Mouse (Mus musculus): Measurements from ENCODE around the gene Nampt. TPM values are rescaled to one million over a fixed set of nuclear protein-coding genes. Genes with fewer than 3 reads are reported as not detected.
"Not testable (repeated sequence)": the region's sequence is repeated elsewhere in the genome, so short reads cannot be mapped to it uniquely, and the experiment has no call there.

The Nampt gene
- total RNA-seq, 2 experiments from 2014 or later, result 30.9 to 34.4 TPM

DNA sequence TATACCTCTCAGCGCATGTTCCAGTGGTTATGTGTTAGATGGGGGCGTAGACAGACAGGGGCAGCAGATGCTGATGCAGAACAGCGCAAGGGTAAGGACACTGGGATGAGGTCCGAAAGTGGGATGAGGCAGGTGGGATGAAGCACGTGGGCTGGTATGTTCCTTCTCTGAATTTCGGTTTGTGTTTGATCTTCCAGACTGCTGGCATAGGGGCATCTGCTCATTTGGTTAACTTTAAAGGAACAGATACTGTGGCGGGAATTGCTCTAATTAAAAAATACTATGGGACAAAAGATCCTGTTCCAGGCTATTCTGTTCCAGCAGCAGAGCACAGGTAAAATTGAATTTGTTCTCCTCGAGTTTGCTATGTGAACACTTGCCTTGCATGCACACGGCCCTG is 19.6 kb downstream of the Nampt start:
- no peak for DNase-seq (ENCODE audit: low spot score in 2 of 2)

DNA sequence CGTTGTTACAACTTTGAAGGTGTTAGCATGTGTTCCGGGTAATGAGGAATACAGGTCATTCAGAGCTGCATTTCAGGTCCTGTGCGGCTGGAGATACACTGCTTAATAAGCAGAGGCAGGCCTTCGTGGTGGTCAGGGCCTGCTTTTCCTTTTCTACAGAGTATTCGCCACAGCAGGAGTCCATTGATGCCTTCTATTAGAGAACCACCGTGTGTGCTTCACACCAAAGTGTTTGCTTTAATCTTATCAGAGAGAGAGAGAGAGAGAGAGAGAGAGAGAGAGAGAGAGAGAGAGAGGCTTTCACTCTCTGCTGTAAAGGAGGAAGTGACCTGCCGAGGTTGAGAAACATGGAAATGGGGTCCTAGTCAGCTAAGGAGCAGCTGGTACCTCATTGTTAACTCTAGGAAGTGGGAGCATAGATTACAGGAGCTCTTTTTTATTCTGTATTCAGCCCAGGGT is 22.1 kb downstream of the Nampt start:
- DNase-seq (ENCODE audit: low spot score in 2 of 2), result no peak

DNA sequence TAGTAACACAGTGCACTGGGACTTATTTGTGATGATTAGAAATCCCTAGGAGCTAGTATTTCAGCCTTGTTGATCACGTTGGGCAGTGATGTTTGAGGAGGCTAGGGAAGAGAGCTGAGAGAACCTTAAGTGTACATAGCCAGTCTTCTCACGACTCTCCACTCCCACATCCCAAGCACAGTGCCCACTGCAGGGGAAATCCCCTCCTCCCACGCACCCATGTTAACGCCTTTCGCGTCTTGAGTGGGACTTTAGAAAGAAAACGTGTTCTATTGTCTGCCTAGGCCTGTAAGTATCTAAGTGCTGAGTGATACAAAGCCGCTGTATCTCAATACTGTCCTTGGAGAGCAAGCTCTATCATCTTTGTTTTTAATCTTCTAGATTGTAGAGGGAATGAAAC is 27.0 kb downstream of the Nampt start:
- no peak for DNase-seq (ENCODE audit: low spot score in 2 of 2)

DNA sequence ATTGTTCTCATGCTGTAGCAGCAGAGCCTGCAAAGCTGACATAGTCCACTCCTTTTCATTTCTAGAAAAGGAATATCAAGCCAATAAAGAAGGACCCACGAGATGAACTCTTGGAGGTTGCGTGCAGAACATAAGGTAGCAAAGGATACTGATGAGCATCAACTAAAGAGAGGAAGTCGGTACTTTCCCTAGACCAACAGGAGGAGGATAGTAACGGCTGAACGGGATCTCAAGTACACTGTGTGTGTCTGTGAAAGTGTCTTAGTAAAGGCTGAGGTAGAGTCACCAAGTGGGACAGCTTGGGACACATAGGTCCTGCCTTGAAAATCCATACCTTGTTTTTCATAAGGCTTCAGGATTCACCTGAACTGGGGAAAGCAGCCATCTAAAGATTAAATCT is 34.4 kb downstream of the Nampt start:
- no peak for DNase-seq (ENCODE audit: low spot score in 2 of 2)

DNA sequence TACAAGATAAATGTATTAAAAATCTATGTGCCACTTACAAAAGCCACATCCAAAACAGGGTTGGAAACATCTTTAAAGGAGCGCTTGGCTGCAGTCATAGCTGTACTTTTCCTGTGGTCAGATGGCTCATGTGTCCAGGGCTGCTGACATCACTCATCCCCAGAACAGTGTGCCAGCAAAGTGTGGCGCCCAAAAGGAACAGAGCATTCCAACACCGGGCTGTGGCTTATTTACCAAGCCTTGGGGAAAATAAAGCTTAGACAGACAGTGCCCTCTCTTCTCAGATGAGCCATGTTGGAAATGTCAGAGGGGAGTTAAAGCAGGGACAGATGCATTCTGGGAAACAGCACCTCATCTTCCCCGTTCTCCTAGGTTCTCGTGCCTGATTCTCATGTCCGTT is 35.5 kb downstream of the Nampt start:
- DNase-seq (ENCODE audit: low spot score in 2 of 2), result no peak

DNA sequence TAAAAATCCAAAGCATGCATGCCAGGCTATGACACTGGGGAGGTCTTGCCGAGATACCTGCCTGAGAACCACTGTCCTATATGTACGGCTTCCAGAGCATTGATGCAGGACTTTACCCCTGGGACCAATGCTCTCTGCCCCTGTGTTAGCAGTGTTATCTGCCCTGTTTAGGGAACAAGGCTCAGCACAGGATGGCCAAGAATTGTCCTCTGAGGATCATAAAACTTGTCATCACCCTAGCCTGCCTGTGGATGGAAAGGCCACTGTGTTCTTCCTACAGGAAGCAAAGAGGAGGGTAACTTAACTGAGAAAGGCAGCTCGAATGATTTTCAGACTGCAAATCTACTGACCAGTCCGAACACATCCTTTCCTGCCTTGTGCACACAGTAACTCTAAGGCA is 36.1 kb downstream of the Nampt start:
- no peak for DNase-seq (ENCODE audit: low spot score in 2 of 2)

DNA sequence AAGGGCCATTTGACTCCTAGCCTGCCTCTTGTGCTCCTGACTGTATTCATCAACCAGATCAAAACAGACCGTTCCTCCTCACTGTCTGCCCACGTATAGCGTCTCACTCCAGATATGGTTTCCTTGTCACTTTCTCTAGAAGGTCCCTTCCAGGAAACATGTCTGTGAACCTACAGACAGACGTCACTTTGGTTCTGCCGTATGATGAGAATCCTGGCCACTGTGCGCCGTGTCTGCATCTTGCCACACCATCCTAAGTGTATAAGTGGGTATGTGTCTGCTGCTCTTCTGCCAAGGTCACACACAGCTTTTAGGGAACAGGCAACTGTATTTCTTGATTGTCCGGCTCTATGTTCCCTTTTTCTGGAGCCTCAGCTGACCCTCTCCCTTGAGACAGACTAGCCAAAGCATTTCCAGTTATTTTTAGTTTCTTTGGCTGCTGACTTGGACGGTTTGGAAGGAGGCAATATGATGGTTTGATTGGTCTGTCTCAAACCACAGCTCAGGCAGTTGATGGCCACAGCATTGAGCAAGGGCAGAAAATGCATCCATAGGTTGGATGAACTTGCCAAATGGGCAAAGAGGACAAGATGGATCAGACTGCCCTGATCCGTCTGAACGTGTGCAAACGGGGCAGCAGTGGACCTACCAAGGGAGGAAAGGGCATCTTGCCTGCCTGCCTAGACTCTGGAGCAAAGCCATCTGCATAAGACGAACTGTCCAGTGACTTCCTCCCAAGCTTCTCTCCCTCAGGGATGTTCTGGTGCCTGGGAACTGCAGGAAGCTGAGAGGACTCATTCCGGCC is 37.6 kb downstream of the Nampt start:
- DNase-seq (ENCODE audit: low spot score in 2 of 2), result no peak

DNA sequence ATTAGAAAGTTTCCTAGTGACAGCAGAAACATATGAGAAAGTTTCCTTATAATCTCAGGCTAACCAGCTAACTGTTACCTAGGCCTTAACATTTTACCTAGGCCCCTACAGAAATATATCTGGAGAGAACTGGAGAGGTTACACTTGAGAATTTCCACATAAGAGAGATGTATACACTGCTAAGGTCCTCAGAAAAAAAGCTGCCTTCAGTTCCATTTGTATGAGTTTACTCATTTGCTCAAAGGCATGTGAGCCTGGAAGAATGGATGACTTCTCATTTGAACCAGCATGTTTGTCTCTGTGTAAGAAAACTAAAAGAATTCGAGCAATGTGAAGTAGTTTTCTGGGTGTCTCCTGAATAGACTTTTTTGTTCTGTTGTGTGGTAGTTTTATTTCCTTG is 39.1 kb downstream of the Nampt start:
- no peak for DNase-seq (ENCODE audit: low spot score in 2 of 2)

DNA sequence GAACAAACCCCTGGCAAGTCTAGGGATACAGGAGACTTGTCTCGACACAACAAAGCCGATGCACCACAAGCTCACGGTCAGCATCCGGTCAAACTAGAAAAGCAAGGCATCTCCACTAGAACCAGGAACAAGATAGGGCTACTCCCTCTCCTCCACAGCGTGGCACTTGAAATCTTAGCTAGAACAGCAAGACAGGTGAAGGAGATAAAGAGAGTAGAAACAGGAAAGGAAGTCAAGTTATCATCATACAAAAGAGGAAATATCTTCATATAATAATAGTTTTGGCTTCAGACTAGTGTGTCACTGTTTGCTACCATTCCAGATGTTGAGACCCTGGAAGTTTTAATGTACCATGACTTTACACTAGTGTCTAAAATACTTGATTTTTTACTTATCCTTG is 41.5 kb downstream of the Nampt start:
- DNase-seq (ENCODE audit: low spot score in 2 of 2), result no peak

DNA sequence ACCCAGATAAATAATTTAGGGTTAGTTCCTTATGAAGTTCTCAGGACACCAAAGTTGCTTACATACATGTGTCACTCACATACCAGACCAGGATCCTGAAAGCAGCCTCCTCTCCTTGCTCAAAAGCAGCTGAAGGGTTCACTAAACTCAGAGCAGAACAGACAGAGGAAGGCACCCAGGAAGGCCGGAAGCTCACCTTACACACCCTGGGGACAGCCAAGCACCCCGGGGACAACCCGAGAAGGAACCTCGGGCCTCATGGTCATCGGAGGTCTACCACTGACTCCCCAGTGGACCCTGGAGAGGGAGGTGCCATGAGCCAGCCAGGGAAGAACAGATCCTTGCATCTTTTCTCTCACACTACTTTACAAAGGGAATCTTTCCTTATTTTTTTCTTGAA is 51.5 kb downstream of the Nampt start:
- DNase-seq (ENCODE audit: low spot score in 2 of 2), result no peak

DNA sequence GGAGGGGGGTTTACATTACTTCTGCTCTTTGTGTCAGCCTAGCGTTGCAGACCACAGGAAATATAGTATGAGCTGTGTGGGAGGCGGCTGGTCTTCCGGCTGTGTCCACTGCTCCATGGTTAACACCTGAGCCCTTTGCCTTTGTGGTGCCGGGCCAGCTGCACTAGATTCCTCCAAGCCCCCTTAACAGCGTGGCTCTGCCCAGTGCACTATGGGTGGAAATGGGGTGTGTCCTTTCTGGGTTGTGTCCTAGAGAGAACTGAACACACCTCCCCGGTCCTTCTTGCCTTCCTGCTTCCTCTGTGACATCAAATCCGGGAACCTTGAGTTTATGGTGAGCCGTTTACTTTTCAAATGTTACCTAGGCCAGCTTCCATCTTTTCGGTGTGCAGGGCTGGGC is 58.2 kb downstream of the Nampt start:
- no peak for DNase-seq (ENCODE audit: low spot score in 2 of 2)

DNA sequence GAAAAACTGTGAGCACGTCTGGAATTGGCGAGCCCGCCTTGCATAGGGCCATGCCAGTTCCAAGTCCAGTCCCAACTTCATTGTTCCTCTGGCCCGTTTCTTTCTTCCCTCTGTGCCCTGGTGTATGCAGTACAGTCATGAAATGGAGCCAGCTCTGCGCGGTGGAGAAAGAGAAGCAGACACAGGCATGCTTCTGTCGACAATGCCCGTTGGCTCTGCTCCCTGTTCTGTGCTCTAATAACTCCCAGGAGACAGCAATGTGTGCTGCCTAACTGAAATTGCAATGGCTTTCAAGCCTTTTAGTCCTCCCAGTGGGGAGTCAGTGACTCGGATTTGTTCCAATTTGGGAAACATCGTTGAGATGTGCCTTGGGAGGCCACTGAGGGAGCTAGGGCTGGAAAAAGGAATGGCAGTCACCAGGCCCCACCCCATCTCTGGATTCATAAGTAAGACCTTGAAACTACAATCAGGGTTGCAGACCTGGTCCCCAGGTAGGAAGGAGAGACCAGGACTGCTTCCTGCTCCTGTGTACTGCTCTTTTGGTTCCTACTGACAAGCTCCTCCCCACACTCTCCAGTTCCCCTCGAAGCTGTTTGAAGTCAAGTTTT is 58.7 kb downstream of the Nampt start:
- DNase-seq (ENCODE audit: low spot score in 2 of 2), result no peak

DNA sequence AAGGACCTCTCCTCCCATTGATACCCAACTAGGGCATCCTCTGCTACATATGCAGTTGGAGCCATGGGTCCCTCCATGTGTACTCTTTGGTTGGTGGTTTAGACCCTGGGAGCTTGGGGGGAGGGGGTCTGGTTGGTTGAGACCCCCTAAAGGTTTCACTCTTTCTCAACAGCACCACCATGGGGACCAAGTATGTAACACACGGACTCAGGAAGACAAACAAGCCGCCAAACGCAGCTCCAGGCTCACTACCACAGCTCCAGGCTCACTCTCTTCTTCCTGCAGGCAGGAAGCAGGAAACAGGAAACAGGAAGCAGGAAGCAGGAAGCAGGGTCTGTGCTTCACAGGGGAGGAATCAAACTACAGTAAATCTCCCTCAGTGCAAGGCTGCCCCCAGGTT is 60.0 kb downstream of the Nampt start:
- no peak for DNase-seq (ENCODE audit: low spot score in 2 of 2)

DNA sequence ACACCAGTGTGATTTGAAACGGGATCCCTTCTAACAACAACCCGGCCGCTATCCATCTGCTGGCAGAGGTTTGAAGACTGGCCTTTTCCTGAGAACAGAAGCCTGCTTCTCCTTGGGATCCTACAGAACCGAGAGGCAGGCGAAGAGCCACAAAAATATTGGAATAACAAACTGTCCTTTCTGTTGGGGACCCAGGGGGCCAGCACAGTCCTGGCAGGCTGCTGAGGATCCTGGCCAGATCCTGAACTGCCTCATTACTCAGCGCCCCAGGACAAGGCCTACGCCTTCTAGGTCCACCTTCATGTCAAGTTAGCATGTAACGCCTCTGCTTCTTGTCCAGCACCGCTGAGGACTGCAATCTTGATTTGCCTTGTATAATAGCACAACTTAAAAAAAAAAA is 65.0 kb downstream of the Nampt start:
- no peak for DNase-seq (ENCODE audit: low spot score in 2 of 2)

DNA sequence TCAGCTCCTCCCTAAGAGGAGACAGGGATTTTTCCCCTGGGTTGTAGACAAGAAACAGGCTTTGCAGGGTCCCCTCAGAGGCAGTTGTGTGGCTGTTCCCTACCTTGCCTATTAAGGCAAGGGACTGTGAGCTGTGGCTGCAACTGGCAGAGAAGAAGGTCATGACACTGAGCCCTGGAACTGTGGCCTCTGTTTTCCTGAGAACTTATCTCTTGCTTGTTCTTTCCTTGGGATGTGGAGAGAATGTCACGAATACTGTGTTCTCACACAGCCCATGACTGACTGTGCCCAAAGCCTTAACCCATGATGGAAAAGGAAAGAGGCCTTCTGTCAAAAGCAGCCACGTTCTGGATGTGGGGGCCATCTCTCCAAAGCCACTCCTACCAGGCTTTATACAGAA is 65.7 kb downstream of the Nampt start:
- DNase-seq (ENCODE audit: low spot score in 2 of 2), result no peak

DNA sequence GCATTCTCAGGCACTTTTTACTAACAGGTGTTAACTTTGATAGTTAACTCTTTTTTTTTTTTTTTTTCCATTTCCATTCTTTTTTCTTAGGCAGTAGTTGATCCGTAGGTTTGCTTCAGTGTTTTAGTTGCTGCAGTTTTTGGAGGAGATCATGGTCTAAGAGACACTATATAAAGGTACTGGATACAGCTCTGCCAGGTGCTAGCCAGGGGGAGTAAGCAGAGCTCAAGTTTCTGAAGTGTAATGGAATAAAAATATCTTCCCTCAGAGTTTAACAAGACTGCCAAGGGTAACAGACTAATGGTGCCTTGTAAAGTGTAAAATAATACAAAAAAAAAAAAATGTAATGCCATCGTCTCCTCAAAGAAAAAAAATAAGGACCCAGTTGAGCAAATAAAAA is 67.0 kb downstream of the Nampt start:
- no peak for DNase-seq (ENCODE audit: low spot score in 2 of 2)

DNA sequence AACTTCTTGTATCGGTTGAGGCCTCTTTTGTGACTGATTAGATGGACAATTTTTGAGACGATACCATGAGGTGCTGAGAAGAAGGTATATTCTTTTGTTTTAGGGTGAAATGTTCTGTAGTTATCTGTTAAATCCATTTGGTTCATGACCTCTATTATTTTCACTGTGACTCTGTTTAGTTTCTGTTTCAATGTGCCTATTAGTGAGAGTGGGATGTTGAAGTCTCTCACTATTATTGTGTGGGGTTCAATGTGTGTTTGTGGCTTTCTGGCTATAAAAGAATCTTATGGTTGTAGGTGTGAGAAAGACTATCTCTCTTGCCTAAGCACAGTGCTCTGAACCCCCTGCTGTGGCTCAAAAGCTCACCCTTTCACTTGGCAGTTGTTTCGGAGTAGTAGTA is 68.9 kb downstream of the Nampt start:
- DNase-seq (ENCODE audit: low spot score in 2 of 2), result no peak

DNA sequence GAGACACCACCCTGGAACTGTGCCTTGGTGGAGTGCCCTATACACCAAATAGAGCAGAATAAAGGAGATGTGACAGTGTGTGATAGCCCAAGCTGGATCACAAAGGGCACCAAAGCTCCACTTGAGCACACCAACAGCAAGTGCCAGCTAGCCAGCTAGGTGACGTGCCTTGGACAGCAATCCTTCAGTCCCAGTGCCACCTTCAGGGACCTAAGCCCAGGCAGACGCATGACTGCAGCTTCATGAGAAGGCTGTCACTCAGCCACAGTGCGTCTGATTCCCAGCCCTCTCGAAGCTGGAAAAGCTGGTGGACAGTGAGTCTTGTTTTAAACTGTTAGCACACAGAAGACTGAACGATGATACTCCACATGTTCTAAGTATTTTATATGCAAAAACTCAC is 70.5 kb downstream of the Nampt start:
- DNase-seq (ENCODE audit: low spot score in 2 of 2), result no peak

DNA sequence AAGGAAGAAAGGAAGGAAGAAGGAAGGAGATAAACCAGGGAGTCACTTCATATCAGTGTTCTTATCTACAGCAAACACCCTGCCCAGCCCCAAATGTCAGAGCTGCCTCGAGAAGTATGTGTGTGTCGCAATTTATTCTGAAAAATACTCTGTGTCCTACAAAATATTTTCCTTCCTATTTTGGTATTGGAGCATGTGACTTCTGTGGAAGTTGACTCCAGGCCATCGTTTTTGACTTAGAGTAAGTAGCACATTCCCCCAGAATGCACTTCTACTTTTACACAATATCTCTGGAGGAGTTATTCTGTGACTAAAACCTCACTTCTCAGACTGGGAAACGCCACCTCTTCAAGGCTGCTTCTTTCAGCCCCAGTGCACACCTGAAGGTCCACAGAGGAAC is 71.1 kb downstream of the Nampt start:
- DNase-seq (ENCODE audit: low spot score in 2 of 2), result no peak

DNA sequence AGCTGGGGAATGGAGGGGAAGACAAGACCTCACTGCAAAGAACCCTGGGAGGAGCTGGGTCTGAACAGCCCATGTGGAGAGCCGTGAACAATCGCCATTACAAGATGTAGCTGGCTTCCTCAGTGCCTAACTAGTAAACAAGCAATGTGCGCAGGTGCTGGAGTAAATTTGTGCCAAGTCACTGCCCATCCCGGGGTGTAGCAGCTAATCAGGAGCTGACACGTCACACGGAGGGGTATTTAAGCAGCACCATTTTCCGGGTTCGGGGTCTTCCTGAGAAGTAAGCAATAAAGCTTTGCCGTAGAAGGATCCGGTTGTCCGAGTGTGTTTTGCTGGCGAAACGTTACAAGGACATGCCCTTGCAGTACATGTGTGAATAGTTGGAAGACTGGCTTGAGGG is 71.9 kb downstream of the Nampt start:
- DNase-seq (ENCODE audit: low spot score in 2 of 2), result not testable (repeated sequence)

DNA sequence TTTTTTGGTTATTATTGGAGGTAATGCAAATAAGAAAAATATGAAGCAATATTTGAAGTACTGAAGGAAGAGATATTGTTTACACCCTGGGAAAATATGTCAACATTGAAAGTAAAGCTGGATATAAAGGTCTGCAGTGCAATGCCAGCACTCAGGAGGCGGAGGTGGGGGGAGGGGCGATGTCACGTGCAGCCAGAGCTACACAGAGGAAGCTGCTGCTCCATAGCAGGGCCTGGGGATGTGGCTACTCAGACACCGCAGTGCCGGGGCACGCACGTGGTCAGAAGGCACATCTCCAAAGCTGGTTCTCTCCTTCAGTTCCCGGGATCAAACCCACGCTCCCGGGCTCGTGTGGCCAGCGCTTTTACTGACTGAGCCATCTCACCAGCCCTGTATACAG is 73.9 kb downstream of the Nampt start:
- no peak for DNase-seq (ENCODE audit: low spot score in 2 of 2)

DNA sequence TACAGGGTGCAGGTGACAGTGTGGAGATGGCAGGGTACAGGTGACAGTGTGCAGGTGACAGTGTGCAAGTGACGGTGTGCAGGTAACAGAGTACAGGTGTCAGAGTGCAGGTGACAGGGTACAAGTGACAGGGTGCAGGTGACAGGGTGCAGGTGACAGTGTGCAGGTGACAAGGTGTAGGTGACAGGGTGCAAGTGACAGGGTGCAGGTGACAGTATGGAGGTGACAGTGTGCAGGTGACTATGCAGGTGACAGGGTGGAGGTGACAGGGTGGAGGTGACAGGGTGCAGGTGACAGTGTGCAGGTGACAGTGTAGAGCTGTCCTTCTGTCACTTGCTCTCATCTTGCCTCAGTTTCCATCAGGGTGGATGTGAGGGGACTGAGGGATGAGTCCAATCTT is 76.5 kb downstream of the Nampt start:
- no peak for DNase-seq (ENCODE audit: low spot score in 2 of 2)

DNA sequence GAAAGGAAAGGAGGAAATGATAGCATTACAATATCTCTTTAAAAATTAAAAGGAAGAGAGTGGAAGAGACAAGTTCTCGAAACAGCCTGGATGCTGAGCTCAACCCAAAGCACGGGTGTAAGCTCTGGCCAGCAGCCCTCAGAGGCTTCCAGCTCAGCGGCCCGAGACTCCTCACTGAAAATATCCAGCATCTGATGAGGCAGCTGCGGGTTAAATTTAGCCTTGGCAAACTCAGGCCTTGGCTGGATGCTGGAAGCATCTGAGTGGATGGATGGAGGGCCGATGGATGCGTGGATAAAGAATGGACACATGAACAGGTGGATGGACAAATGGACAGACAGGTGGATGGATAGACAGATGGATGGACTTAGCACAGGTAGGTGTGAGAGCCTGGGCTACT is 77.2 kb downstream of the Nampt start:
- DNase-seq (ENCODE audit: low spot score in 2 of 2), result peak; percentile 42 to 56
